24 mouse cellular contexts compared by ENCODE assay signal in the genomic region with DNA sequence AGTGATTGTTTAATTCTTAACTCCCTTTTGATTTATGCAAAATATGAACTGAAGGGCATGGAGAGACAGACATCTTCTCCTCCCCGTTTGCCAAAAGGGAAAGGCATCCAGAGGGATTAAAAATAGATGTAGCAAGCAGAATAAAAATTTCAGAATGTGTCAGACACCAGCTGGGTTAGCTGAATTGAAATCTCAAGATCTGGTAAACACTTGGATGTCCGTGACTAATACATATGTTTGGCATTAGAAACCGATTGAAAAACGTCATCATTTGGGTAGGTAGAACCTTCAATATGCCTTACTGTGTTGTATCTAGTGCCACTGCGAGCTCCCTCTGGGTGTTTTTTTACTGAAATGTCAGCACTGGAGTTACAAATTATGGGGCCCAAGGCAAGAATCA. TPM values are rescaled to one million over a fixed set of nuclear protein-coding genes. Genes with fewer than 3 reads are reported as not detected.
"Had no signal": no experiment of that assay in that cellular context is flagged by ENCODE, and none has a peak within 500 bp of the region (broad histone marks: within the 10 kb centered on the region; RNA-seq: fewer than 3 reads in every experiment).

No protein-coding gene starts in this region.

- H3K9ac ChIP-seq: limb, embryonic 12.5 days; limb, embryonic 15.5 days; liver, embryonic 14.5 days; liver, postnatal 0 days; lung, embryonic 14.5 days; midbrain, embryonic 12.5 days; midbrain, embryonic 15.5 days; neural tube, embryonic 13.5 days had no signal

- H3K9me3 ChIP-seq: limb, embryonic 15.5 days; midbrain, embryonic 12.5 days; midbrain, embryonic 15.5 days; neural tube, embryonic 13.5 days had no signal

- H3K27me3 ChIP-seq: limb, embryonic 15.5 days; midbrain, embryonic 12.5 days; midbrain, embryonic 15.5 days; neural tube, embryonic 13.5 days had no signal

- DNase-seq: kidney, adult 18-20 months; kidney, adult 9 months; kidney, postnatal 14 days; kidney, postnatal 4 days; layer of hippocampus, postnatal 36 days; left cerebral cortex, postnatal 4 days; liver, postnatal 0 days; lung, embryonic 14.5 days; retina, postnatal 1 day; right cerebral cortex, postnatal 14 days; right cerebral cortex, postnatal 4 days; thymus, postnatal 25 days had no signal

- H3K4me3 ChIP-seq: layer of hippocampus, adult 2 months; limb, embryonic 12.5 days; limb, embryonic 15.5 days; midbrain, embryonic 12.5 days; midbrain, embryonic 15.5 days; myocyte; neural tube, embryonic 13.5 days had no signal

- H3K36me3 ChIP-seq: limb, embryonic 12.5 days; limb, embryonic 15.5 days; midbrain, embryonic 12.5 days; midbrain, embryonic 15.5 days; neural tube, embryonic 13.5 days had no signal

- H3K27ac ChIP-seq: layer of hippocampus, adult 2 months; limb, embryonic 12.5 days; limb, embryonic 15.5 days; liver, embryonic 14.5 days; macrophage; midbrain, embryonic 12.5 days; midbrain, embryonic 15.5 days; neural tube, embryonic 13.5 days; stomach, postnatal 0 days had no signal

- ATAC-seq: liver, postnatal 0 days; lung, postnatal 0 days; midbrain, embryonic 15.5 days had no signal

- H3K4me2 ChIP-seq: limb, embryonic 12.5 days; limb, embryonic 15.5 days; liver, embryonic 11.5 days; lung, embryonic 14.5 days; midbrain, embryonic 12.5 days; midbrain, embryonic 15.5 days; neural tube, embryonic 13.5 days had no signal

RNA-seq across cellular contexts. Expression of a gene that starts 4.7 kb away (rescaled TPM):
- polyA plus RNA-seq: liver, postnatal 0 days; macrophage had no signal
